Mouse (Mus musculus): ENCODE measurements around the gene Alg1.
"Not testable (repeated sequence)": the region's sequence is repeated elsewhere in the genome, so short reads cannot be mapped to it uniquely, and the experiment has no call there.

Gene Alg1

DNA sequence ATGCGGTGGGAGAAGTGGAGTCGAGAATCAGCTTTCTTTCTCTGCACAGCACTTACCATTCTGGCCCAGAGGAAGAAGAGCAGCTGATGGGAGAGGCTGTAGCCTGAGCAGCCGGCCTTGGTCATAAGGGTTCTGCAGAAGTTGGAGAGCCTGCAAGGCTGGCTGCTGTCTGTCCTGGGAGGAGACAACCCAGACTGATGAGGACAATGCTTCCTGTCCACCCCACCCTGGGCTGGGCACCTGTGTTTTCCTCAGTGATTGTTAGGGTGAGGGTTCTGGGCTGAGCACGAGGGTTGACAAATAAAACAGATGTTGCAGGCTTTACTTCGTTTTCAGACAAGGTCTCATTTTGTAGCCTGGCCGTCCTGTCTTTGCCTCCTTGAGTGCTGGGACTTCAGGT lies 16.7 kb upstream of the Alg1 start:
- no peaks in the 10 kb centered on the region for H3K27me3 ChIP-seq (ENCODE audit: control insufficient read depth, insufficient read depth, low read length, poor library complexity, severe bottlenecking)
- H3K36me3 ChIP-seq (ENCODE audit: control insufficient read depth, insufficient read depth, low read length, poor library complexity, severe bottlenecking): no peaks in the 10 kb centered on the region
- no peak for DNase-seq (ENCODE audit: low read depth, low spot score)

- Histone ChIP-seq H3K36me3 (ENCODE audit: control insufficient read depth, insufficient read depth, low read length, poor library complexity, severe bottlenecking) (no peaks in the 10 kb centered on the region), H3K27me3 (ENCODE audit: control insufficient read depth, insufficient read depth, low read length, poor library complexity, severe bottlenecking) (no peaks in the 10 kb centered on the region)
- no peak for DNase-seq (ENCODE audit: low read depth, low spot score)
Measured at GRCm38 (mm10) chr16:5217341-5218133, 15.9 kb upstream of the Alg1 start.

DNA sequence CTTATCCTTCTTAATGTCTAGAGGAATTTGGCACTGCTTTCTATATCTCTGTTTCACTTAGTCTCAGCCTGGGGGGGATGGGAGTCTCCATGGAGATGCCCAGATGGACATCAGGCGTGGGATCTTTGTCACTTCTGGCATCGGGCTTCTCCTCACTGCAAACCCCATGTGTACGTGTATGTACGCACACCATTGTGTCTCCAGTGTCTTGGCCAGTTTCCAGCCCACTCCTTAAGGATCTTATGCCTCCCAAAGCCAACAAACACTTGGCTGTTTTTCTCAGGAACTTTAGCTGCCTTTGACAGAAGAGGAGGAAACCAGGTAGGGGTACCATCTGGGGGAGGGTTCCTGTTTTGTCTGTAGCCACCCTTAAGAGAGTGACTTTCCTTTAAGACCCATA lies 12.0 kb upstream of the Alg1 start:
- no peaks in the 10 kb centered on the region for H3K27me3 ChIP-seq (ENCODE audit: control insufficient read depth, insufficient read depth, low read length, poor library complexity, severe bottlenecking)
- no peaks in the 10 kb centered on the region for H3K36me3 ChIP-seq (ENCODE audit: control insufficient read depth, insufficient read depth, low read length, poor library complexity, severe bottlenecking)
- DNase-seq (ENCODE audit: low read depth, low spot score): no peak

- H3K36me3 ChIP-seq (ENCODE audit: control insufficient read depth, insufficient read depth, low read length, poor library complexity, severe bottlenecking): no peaks in the 10 kb centered on the region
- H3K27me3 ChIP-seq (ENCODE audit: control insufficient read depth, insufficient read depth, low read length, poor library complexity, severe bottlenecking): no peaks in the 10 kb centered on the region
- DNase-seq (ENCODE audit: low read depth, low spot score): no peak
Measured at GRCm38 (mm10) chr16:5222140-5222539, 11.3 kb upstream of the Alg1 start, which contains the start of gene AU021092. TSS of gene AU021092 (minus strand) at chr16:5222299.

DNA sequence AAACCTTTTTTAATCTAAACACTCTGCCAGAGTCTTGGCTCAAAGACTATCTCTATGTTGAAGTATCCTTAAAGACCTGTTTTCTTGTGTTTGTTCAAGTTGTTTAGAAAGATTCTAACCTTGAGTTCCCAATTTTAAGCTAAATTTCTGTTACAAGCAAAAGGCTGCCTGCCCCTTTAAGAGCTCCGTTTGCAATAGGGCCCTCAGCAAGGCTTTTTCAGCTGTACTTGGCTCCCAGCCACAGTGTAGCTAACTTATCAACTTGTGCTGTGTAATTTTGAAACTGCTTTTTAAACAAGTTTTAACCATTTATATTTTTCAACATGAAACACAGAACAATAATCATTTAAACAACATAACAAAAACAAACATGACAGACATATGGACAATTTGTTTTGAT lies 6.9 kb upstream of the Alg1 start:
- not testable (repeated sequence) for DNase-seq (ENCODE audit: low read depth, low spot score); H3K27me3 ChIP-seq (ENCODE audit: control insufficient read depth, insufficient read depth, low read length, poor library complexity, severe bottlenecking); H3K36me3 ChIP-seq (ENCODE audit: control insufficient read depth, insufficient read depth, low read length, poor library complexity, severe bottlenecking)

- H3K27me3 ChIP-seq (ENCODE audit: control insufficient read depth, insufficient read depth, low read length, poor library complexity, severe bottlenecking); DNase-seq (ENCODE audit: low read depth, low spot score); H3K36me3 ChIP-seq (ENCODE audit: control insufficient read depth, insufficient read depth, low read length, poor library complexity, severe bottlenecking): not testable (repeated sequence)
Measured at GRCm38 (mm10) chr16:5227501-5227900, 5.9 kb upstream of the Alg1 start.

DNA sequence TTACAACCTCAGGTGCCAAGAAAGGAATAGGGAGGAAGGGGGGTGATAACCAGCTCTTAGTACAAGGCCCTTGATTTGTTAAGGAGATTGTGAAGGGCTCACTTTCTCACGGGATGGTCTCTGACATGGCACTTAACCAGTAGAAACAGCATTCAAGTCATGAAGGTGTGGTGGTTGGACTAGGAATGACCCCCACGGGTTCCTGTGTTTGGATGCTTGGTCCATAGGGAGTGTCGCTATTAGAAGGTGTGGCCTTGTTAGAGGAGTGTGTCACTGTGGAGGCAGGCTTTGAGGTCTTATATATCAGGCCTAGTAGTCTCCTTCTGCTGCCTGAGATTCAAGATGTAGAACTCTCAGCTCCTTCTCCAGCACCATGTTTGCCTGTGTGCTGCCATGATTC lies 5.3 kb upstream of the Alg1 start:
- not testable (repeated sequence) for H3K27me3 ChIP-seq (ENCODE audit: control insufficient read depth, insufficient read depth, low read length, poor library complexity, severe bottlenecking); H3K36me3 ChIP-seq (ENCODE audit: control insufficient read depth, insufficient read depth, low read length, poor library complexity, severe bottlenecking); DNase-seq (ENCODE audit: low read depth, low spot score)

- no peak for DNase-seq (ENCODE audit: low read depth, low spot score)
- no peaks in the 10 kb centered on the region for H3K36me3 ChIP-seq (ENCODE audit: control insufficient read depth, insufficient read depth, low read length, poor library complexity, severe bottlenecking)
- H3K27me3 ChIP-seq (ENCODE audit: control insufficient read depth, insufficient read depth, low read length, poor library complexity, severe bottlenecking): no peaks in the 10 kb centered on the region
Measured at GRCm38 (mm10) chr16:5232982-5233381, 439 bp upstream of the Alg1 start.

- peaks cover 2% of the 10 kb centered on the region for H3K36me3 ChIP-seq (ENCODE audit: control insufficient read depth, insufficient read depth, low read length, poor library complexity, severe bottlenecking)
- no peaks in the 10 kb centered on the region for H3K27me3 ChIP-seq (ENCODE audit: control insufficient read depth, insufficient read depth, low read length, poor library complexity, severe bottlenecking)
- DNase-seq (ENCODE audit: low read depth, low spot score): no peak
Measured at GRCm38 (mm10) chr16:5242355-5242754, 8.9 kb downstream of the Alg1 start.

DNA sequence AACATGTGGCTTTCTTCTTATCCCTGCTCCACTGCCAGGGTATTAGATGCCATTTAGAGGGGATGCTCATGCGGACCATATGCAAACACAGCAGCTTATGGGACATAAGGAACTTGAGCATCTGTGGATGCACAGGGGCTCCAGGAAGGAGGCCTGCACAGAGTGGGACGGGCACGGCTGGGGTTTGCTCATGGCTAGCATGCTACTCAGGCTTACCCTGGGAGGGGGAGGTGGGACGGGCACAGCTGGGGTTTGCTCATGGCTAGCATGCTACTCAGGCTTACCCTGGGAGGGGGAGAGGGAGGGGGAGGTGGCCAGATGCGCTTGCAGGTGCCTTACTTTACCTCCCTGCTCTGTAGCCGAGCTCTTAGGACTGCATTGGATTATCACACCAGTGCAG lies 9.5 kb downstream of the Alg1 start:
- DNase-seq (ENCODE audit: low read depth, low spot score): no peak
- Histone ChIP-seq H3K27me3 (ENCODE audit: control insufficient read depth, insufficient read depth, low read length, poor library complexity, severe bottlenecking) (no peaks in the 10 kb centered on the region), H3K36me3 (ENCODE audit: control insufficient read depth, insufficient read depth, low read length, poor library complexity, severe bottlenecking) (peaks cover 2% of the 10 kb centered on the region)

GRCm38 (mm10) chr16:5244411-5244810 lies 11.0 kb downstream of the Alg1 start:
- Histone ChIP-seq H3K27me3 (ENCODE audit: control insufficient read depth, insufficient read depth, low read length, poor library complexity, severe bottlenecking) (no peaks in the 10 kb centered on the region), H3K36me3 (ENCODE audit: control insufficient read depth, insufficient read depth, low read length, poor library complexity, severe bottlenecking) (peaks cover 3% of the 10 kb centered on the region)
- peak; percentile 74 for DNase-seq (ENCODE audit: low read depth, low spot score)

GRCm38 (mm10) chr16:5250891-5251290 lies 17.5 kb downstream of the Alg1 start:
- DNase-seq (ENCODE audit: low read depth, low spot score): no peak
- Histone ChIP-seq H3K27me3 (ENCODE audit: control insufficient read depth, insufficient read depth, low read length, poor library complexity, severe bottlenecking) (no peaks in the 10 kb centered on the region), H3K36me3 (ENCODE audit: control insufficient read depth, insufficient read depth, low read length, poor library complexity, severe bottlenecking) (peaks cover 2% of the 10 kb centered on the region; the same call in 1 of the 2 replicates)

- no peak for DNase-seq (ENCODE audit: low read depth, low spot score)
- peaks cover 2% of the 10 kb centered on the region; the same call in 1 of the 2 replicates for H3K36me3 ChIP-seq (ENCODE audit: control insufficient read depth, insufficient read depth, low read length, poor library complexity, severe bottlenecking)
- H3K27me3 ChIP-seq (ENCODE audit: control insufficient read depth, insufficient read depth, low read length, poor library complexity, severe bottlenecking): no peaks in the 10 kb centered on the region
Measured at GRCm38 (mm10) chr16:5252260-5252659, 18.8 kb downstream of the Alg1 start.

DNA sequence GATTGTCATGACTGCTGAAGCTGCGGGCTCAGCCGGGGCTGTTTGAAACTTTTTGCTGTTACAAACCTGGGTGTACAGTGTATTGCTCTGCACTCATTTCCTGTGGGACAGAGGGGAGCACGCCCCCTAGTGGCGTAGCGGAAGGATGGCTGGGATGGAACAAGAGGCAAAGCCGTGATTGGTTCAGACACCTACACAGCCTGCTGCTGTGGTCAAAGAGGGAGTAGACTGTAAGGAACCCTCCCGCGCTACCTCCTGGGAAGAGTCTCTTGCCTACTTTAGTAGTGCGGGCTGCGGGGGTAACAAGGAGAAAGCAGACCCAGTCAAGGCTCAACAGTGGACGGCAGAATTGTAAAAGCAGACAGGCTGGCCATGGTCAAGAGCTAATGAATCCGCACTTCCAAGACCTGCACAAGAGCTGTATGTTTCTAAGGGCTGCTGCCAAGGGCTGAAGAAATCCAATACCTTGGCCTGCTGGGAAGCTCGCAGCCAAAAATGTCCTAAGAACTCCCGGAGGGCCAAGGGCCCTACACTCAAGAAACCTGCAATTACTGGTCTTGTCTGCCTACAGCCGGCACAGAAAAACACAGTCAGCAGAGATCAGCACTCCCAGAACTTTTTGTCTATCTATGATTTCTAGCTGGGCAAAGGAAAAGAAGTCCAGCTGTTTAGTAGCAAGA lies 21.1 kb downstream of the Alg1 start:
- DNase-seq (ENCODE audit: low read depth, low spot score): peak; percentile 90
- Histone ChIP-seq H3K36me3 (ENCODE audit: control insufficient read depth, insufficient read depth, low read length, poor library complexity, severe bottlenecking) (no peaks in the 10 kb centered on the region; the same call in 1 of the 2 replicates), H3K27me3 (ENCODE audit: control insufficient read depth, insufficient read depth, low read length, poor library complexity, severe bottlenecking) (no peaks in the 10 kb centered on the region)

DNA sequence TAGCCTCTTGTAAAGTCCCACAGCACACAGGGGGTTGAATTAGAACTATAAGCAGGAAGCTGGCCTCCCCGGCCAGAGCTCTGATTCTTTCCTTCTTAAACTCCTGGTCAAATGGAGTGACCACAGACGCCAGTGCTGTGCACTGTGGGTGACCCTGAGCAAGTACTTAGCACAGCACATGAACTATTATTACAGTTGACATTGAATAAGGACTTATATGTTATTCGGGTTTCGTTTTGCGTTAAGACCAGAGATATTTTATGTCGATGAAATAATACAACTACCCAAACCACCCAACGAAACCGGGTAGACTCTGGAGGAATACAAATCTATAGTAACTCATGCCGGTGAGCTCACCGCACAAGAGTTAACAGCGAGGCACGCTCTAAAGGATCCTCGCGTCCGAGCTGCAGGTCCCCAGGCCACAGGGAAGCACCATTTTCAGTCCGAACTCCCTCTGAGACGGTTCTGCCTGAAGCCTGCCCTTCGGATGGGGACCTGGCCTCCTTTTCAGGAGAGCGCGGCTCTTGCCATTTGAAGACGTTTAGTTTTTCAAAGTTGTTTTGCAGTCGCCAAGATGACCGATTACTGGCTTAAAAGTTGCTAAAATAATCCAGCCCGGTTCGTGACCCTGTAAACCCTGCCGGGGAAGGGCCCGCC lies 21.8 kb downstream of the Alg1 start:
- Histone ChIP-seq H3K36me3 (ENCODE audit: control insufficient read depth, insufficient read depth, low read length, poor library complexity, severe bottlenecking) (no peaks in the 10 kb centered on the region; the same call in 1 of the 2 replicates), H3K27me3 (ENCODE audit: control insufficient read depth, insufficient read depth, low read length, poor library complexity, severe bottlenecking) (no peaks in the 10 kb centered on the region)
- DNase-seq (ENCODE audit: low read depth, low spot score): peak; percentile 15

Data from splenic B cell, adult 2 months (primary cell).